Mouse (Mus musculus): ENCODE measurements around the gene Ina.
A peak's percentile ranks its signal among the peaks of the same experiment; 100 is the strongest.

DNA sequence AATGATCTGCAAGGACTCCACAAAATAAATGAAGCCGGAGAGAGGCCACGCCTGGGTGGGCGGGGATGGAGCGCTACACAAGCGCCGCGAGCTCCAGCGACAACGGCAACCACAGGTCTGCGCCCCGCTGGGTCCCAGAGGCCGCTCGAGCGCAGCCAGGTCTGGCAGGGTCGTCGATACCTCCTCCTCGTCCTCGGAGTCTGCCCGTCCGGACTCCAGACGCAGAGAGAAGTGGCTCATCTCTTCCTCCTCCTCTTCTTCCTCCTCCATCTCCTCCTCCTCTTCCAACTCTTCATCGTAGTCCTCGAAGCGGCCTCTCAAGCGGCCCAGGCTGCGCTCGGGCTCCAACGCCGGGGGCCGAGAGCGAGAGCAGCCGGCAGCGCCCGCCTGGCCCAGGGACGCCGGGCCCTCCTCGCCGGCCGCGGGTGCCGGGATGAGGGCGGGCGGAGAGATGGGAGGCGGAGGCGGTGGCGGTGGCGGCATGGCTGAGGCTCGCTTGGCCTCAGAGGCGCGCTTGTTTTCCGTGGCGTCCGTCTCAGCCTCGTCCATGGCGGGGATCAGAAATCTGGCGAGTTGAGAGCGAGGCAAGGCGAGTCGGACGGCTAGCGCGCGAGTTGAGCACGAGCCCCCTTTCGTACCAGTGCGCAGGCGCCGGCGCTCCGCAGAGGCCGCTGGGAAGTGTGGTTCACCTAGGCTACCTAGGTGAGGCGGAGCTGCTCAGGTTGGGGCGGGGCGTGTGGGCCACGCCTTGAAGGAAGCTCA, 36.0 kb downstream of the Ina start, which contains the start of gene Pcgf6:
- TF ChIP-seq POLR2A (IDR thresholded peaks at IDR 0.05; ENCODE audit: borderline replicate concordance, control insufficient read depth, low read depth, low read length) (peak; percentile 49; the same call in 1 of the 2 replicates), CTCF (IDR thresholded peaks at IDR 0.05; ENCODE audit: control insufficient read depth, insufficient read depth, low read length) (no peak)

Measured in bone marrow, adult 2 months (tissue).